Mouse (Mus musculus) lung, embryonic 15.5 days (tissue): ENCODE results near the gene Thsd4. TPM values are rescaled to one million over a fixed set of nuclear protein-coding genes. Genes with fewer than 3 reads are reported as not detected.

Source experiments
- ATAC-seq: fragments of 200-750 bp; cut with Nextera tagmentation; 2 replicates; pipeline ENCODE4 v1.8.0; 2017; ENCODE audit warnings: moderate number of reproducible peaks, borderline replicate concordance; ENCODE audit not compliant: low FRiP score, low TSS enrichment; ENCODE audit errors: extremely low read depth
- H3K27ac ChIP-seq: fragments of 300-500 bp; sonication (generic); 2 replicates; pipeline ENCODE4 v1.5.1; 2015; ENCODE audit warnings: moderate library complexity, mild to moderate bottlenecking, inconsistent platforms
- H3K27me3 ChIP-seq: fragments of 300-500 bp; sonication (generic); 2 replicates; pipeline ENCODE4 v1.6.1; 2015; ENCODE audit warnings: inconsistent platforms
- H3K36me3 ChIP-seq: fragments of 300-500 bp; sonication (generic); 2 replicates; pipeline ENCODE4 v1.6.1; 2015; ENCODE audit warnings: inconsistent platforms
- H3K4me1 ChIP-seq: fragments of 300-500 bp; sonication (generic); 2 replicates; pipeline ENCODE4 v1.6.1; 2015; ENCODE audit warnings: inconsistent platforms
- H3K4me2 ChIP-seq: fragments of 300-500 bp; sonication (generic); 2 replicates; pipeline ENCODE4 v1.6.1; 2015; ENCODE audit warnings: inconsistent platforms, mild to moderate bottlenecking, moderate library complexity
- H3K4me3 ChIP-seq: fragments of 300-500 bp; sonication (generic); 2 replicates; pipeline ENCODE4 v1.5.1; 2015; ENCODE audit warnings: mild to moderate bottlenecking, inconsistent platforms
- H3K9ac ChIP-seq: fragments of 300-500 bp; sonication (generic); 2 replicates; pipeline ENCODE4 v1.6.1; 2015; ENCODE audit warnings: inconsistent platforms
- H3K9me3 ChIP-seq: fragments of 300-500 bp; sonication (generic); 2 replicates; pipeline ENCODE4 v1.6.1; 2016; ENCODE audit warnings: inconsistent platforms
- WGBS: fragments of 180-500 bp; shearing (Covaris S2); methylation state at CpG from one replicate; pipeline ENCODE4 v1.1.7; 2015; 5-methylcytosine and 5-hydroxymethylcytosine counted together
- polyA plus RNA-seq: library from polyadenylated mRNA; unstranded; fragments of >200 nt; fragmentation: Nextera tagmentation; extraction: Ambion mirVana; gene quantifications from 2 replicates; pipeline ENCODE4 v1.2.1, GENCODE M21; 2015

The Thsd4 gene
- polyA plus RNA-seq, 1 experiment from 2014 or later: 10.0 TPM

GRCm38 (mm10) chr9:60243503-60243902 is 278.3 kb downstream of the Thsd4 start:
- no peak overlapping the region for H3K4me3 ChIP-seq
- no peak for ATAC-seq
- no peaks in the 10 kb centered on the region for H3K27me3 ChIP-seq
- H3K4me1 ChIP-seq: no peaks in the 10 kb centered on the region
- no peak overlapping the region for H3K9ac ChIP-seq
- 61% methylated on average over 6 of the region's 6 CpGs for WGBS
- H3K27ac ChIP-seq: no peak overlapping the region
- H3K9me3 ChIP-seq: no peaks in the 10 kb centered on the region
- no peak overlapping the region for H3K4me2 ChIP-seq
- no peaks in the 10 kb centered on the region for H3K36me3 ChIP-seq

- H3K27me3 ChIP-seq: no peaks in the 10 kb centered on the region
- peaks cover 19% of the 10 kb centered on the region for H3K4me1 ChIP-seq
- 16% methylated on average over 4 of the region's 4 CpGs for WGBS
- no peak for ATAC-seq
- H3K36me3 ChIP-seq: no peaks in the 10 kb centered on the region
- no peaks in the 10 kb centered on the region for H3K9me3 ChIP-seq
- H3K4me2 ChIP-seq: no peak overlapping the region
- no peak overlapping the region for H3K27ac ChIP-seq
- H3K4me3 ChIP-seq: no peak overlapping the region
- no peak overlapping the region for H3K9ac ChIP-seq
Observed at GRCm38 (mm10) chr9:60237667-60238066, 284.2 kb downstream of the Thsd4 start.

DNA sequence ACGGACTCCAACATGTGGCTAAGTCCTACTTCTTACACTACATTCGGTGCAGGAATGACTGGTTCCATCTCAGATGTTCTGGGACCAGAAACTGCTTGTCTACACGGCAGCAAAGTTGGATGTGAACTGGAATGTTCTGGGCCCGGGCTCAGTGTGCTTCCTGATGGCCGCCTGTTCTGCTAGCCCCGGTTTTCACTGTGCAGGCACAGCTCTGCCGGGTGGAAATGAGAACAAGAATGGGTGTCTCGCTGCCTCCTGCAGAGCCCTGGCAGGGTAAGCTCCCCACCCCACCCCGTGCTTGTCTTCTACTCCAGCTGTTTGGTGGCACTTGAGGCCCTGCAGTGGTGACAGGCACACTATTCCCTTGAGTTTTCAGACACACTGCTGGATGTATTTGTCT is 285.7 kb downstream of the Thsd4 start:
- Histone ChIP-seq H3K27me3 (no peaks in the 10 kb centered on the region), H3K27ac (no peak overlapping the region), H3K36me3 (no peaks in the 10 kb centered on the region), H3K4me1 (peaks cover 26% of the 10 kb centered on the region), H3K4me3 (no peak overlapping the region), H3K9me3 (no peaks in the 10 kb centered on the region), H3K9ac (no peak overlapping the region), H3K4me2 (no peak overlapping the region)
- WGBS: 60% methylated on average over 9 of the region's 9 CpGs
- ATAC-seq: no peak

- peaks cover 33% of the 10 kb centered on the region for H3K4me1 ChIP-seq
- peak; percentile 87; the same call in 1 of the 2 replicates for ATAC-seq
- no peak overlapping the region for H3K4me2 ChIP-seq
- peak overlapping the region; percentile 77 for H3K27ac ChIP-seq
- no peaks in the 10 kb centered on the region for H3K36me3 ChIP-seq
- H3K4me3 ChIP-seq: no peak overlapping the region
- no peaks in the 10 kb centered on the region for H3K9me3 ChIP-seq
- no peaks in the 10 kb centered on the region for H3K27me3 ChIP-seq
- WGBS: 24% methylated on average over 8 of the region's 8 CpGs
- H3K9ac ChIP-seq: no peak overlapping the region
Observed at GRCm38 (mm10) chr9:60234233-60235115, 287.4 kb downstream of the Thsd4 start.

GRCm38 (mm10) chr9:60231981-60232881 is 289.6 kb downstream of the Thsd4 start:
- Histone ChIP-seq H3K9ac (no peak overlapping the region), H3K27ac (no peak overlapping the region), H3K4me2 (no peak overlapping the region), H3K36me3 (no peaks in the 10 kb centered on the region), H3K4me1 (peaks cover 33% of the 10 kb centered on the region), H3K27me3 (no peaks in the 10 kb centered on the region), H3K4me3 (no peak overlapping the region), H3K9me3 (no peaks in the 10 kb centered on the region)
- peak; percentile 29; the same call in 1 of the 2 replicates for ATAC-seq
- 66% methylated on average over 9 of the region's 9 CpGs for WGBS

GRCm38 (mm10) chr9:60229496-60229895 is 292.4 kb downstream of the Thsd4 start:
- whole genome bisulfite sequencing: 66% methylated on average over 4 of the region's 4 CpGs
- H3K4me1 ChIP-seq: peaks cover 33% of the 10 kb centered on the region
- no peak overlapping the region for H3K4me2 ChIP-seq
- no peak for ATAC-seq
- H3K9ac ChIP-seq: no peak overlapping the region
- no peak overlapping the region for H3K4me3 ChIP-seq
- no peaks in the 10 kb centered on the region for H3K27me3 ChIP-seq
- no peaks in the 10 kb centered on the region for H3K36me3 ChIP-seq
- H3K27ac ChIP-seq: no peak overlapping the region
- H3K9me3 ChIP-seq: no peaks in the 10 kb centered on the region

DNA sequence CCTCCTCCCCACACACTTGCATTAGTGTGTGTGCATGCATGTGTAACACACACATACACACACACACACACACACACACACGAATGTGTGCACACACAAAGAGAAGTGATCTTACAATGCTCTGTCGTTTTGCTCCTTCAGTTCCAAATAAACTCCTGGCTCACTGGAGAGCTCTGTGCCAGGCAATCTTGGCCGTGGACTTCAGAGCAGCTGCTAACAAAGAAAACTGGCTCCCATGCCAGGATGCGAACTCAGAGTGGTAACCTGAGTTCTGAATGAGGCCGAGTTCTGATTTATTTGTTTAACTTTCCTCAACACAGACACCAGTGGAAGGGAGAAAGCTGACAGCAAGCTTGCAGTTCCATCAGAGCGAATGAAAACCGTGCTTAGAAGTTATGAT is 294.1 kb downstream of the Thsd4 start:
- H3K9ac ChIP-seq: no peak overlapping the region
- no peak overlapping the region for H3K4me3 ChIP-seq
- no peak overlapping the region for H3K4me2 ChIP-seq
- peaks cover 25% of the 10 kb centered on the region for H3K4me1 ChIP-seq
- no peaks in the 10 kb centered on the region for H3K36me3 ChIP-seq
- 66% methylated on average over 7 of the region's 7 CpGs for WGBS
- no peak overlapping the region for H3K27ac ChIP-seq
- ATAC-seq: no peak
- no peaks in the 10 kb centered on the region for H3K9me3 ChIP-seq
- H3K27me3 ChIP-seq: no peaks in the 10 kb centered on the region

DNA sequence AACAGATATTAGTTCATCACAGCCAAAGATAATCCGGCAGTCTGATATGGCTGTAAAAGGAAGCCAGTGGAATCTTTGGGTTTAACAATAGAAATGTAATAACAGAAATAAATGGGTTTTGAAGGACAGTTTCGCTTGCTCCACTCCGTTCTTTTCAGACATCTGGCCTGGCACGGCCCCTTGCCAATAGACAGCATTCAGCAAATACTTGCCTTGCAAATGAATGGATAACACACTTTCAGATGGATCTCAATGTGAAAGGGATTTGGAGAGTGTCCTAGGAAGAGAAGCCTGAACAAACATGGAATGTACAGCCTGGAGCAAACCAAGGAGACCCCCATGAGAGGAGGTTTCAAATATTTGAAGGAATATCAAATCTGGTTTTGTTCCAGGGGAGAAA is 295.2 kb downstream of the Thsd4 start:
- WGBS: 75% methylated on average over 4 of the region's 4 CpGs
- no peak for ATAC-seq

GRCm38 (mm10) chr9:60226155-60226554 is 295.7 kb downstream of the Thsd4 start:
- no peak overlapping the region for H3K9ac ChIP-seq
- H3K27me3 ChIP-seq: no peaks in the 10 kb centered on the region
- no peak overlapping the region for H3K27ac ChIP-seq
- no peaks in the 10 kb centered on the region for H3K36me3 ChIP-seq
- H3K4me1 ChIP-seq: peaks cover 18% of the 10 kb centered on the region; the same call in 1 of the 2 replicates
- no peak for ATAC-seq
- no peak overlapping the region for H3K4me3 ChIP-seq
- H3K4me2 ChIP-seq: no peak overlapping the region
- WGBS: 55% methylated on average over 14 of the region's 14 CpGs
- no peaks in the 10 kb centered on the region for H3K9me3 ChIP-seq

More for the DNA sequence above, 295.2 kb downstream of the Thsd4 start:
- Histone ChIP-seq H3K4me1 (peaks cover 18% of the 10 kb centered on the region), H3K4me3 (no peak overlapping the region), H3K4me2 (no peak overlapping the region), H3K27ac (no peak overlapping the region), H3K9ac (no peak overlapping the region), H3K27me3 (no peaks in the 10 kb centered on the region), H3K36me3 (no peaks in the 10 kb centered on the region), H3K9me3 (no peaks in the 10 kb centered on the region)

GRCm38 (mm10) chr9:60225453-60225852 is 296.4 kb downstream of the Thsd4 start:
- no peaks in the 10 kb centered on the region for H3K27me3 ChIP-seq
- H3K4me3 ChIP-seq: no peak overlapping the region
- H3K9me3 ChIP-seq: no peaks in the 10 kb centered on the region
- 72% methylated on average over 7 of the region's 7 CpGs for WGBS
- H3K9ac ChIP-seq: no peak overlapping the region
- no peak for ATAC-seq
- H3K4me1 ChIP-seq: peaks cover 14% of the 10 kb centered on the region; the same call in 1 of the 2 replicates
- H3K36me3 ChIP-seq: no peaks in the 10 kb centered on the region
- H3K27ac ChIP-seq: no peak overlapping the region
- H3K4me2 ChIP-seq: no peak overlapping the region

GRCm38 (mm10) chr9:60224039-60224695 is 297.7 kb downstream of the Thsd4 start:
- H3K4me1 ChIP-seq: 0 out of 2 replicates have a peak, but pooled peaks cover 10% of the 10 kb centered on the region
- WGBS: 57% methylated on average over 6 of the region's 6 CpGs
- no peak overlapping the region for H3K9ac ChIP-seq
- H3K4me3 ChIP-seq: no peak overlapping the region
- no peaks in the 10 kb centered on the region for H3K36me3 ChIP-seq
- H3K9me3 ChIP-seq: no peaks in the 10 kb centered on the region
- no peaks in the 10 kb centered on the region for H3K27me3 ChIP-seq
- H3K4me2 ChIP-seq: no peak overlapping the region
- H3K27ac ChIP-seq: no peak overlapping the region
- no peak for ATAC-seq
